Mouse (Mus musculus) MEL-GATA-1-ER (cell line): ENCODE measurements around the gene Ap1ar.
A peak's percentile ranks its signal among the peaks of the same experiment; 100 is the strongest.

ENCODE experiments used
- DNase-seq: peaks from one replicate; pipeline ENCODE4 v3.0.0-alpha.2; 2012; ENCODE audit warnings: low read depth; ENCODE audit errors: extremely low read depth

The Ap1ar gene

DNA sequence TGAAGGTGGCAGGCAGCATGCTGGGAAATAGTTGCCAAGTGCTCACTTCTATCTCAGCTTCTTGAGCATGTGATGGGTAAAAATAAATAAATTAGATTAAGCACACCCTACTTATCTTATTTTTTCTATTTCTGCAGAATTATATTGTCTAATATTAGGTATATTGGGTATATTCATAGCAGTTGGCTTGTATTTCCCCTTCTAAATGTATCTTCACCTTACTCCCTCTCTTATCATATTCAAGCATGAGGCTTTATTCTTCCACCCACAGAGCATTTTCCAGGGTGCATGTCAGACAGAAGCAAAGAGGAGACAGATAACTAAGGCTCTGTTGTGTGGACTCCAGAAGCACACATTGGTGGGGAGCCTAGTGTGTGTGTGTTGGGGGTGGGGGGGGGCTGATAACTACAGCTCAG is 79.4 kb downstream of the Ap1ar start:
- peak; percentile 93 for DNase-seq
